Mouse (Mus musculus) CH12.LX (cell line): ENCODE data around the gene Hbp1. TPM values are rescaled to one million over a fixed set of nuclear protein-coding genes. Genes with fewer than 3 reads are reported as not detected.

Experiments used
- DNase-seq: peaks from one replicate; pipeline ENCODE4 v3.0.0-alpha.2; 2013; ENCODE audit errors: extremely low read depth
- H3K27ac ChIP-seq: 2 replicates; pipeline ENCODE4 v1.5.1; 2012; ENCODE audit warnings: low read depth, mild to moderate bottlenecking, control low read depth, moderate library complexity; ENCODE audit not compliant: insufficient read depth
- H3K27me3 ChIP-seq: replicated peaks from 2 replicates; pipeline ENCODE3; 2012; ENCODE audit warnings: inconsistent platforms
- H3K36me3 ChIP-seq, 2 experiments: replicated peaks in 1 of 2; 2 replicates each; pipeline versions ENCODE3 to v1.6.1; 2012; ENCODE audit warnings: inconsistent platforms in 1 of 2, low read length in 1 of 2, mild to moderate bottlenecking in 1 of 2, mixed read lengths in 1 of 2, moderate library complexity in 1 of 2; ENCODE audit not compliant: control insufficient read depth in 1 of 2, insufficient read depth in 1 of 2
- H3K4me1 ChIP-seq, 2 experiments: 2 replicates each; pipeline ENCODE4 v1.6.1; 2012; ENCODE audit warnings: inconsistent platforms in 1 of 2, moderate library complexity in 1 of 2; ENCODE audit not compliant: insufficient read depth in 2 of 2, control insufficient read depth in 1 of 2
- H3K4me2 ChIP-seq: 2 replicates; pipeline ENCODE4 v1.6.1; 2012; ENCODE audit warnings: low read depth, mild to moderate bottlenecking, control low read depth; ENCODE audit not compliant: poor library complexity, insufficient read depth, severe bottlenecking
- H3K4me3 ChIP-seq, 3 experiments: fragments of 150-350 bp in 1 of 3; sonication (generic) in 1 of 3; replicated peaks in 1 of 3; 2 replicates each; pipeline versions ENCODE3 to v1.5.1; 2011 to 2012; ENCODE audit warnings: low read depth in 2 of 3, low read length in 2 of 3, mild to moderate bottlenecking in 2 of 3, moderate library complexity in 2 of 3, control low read depth in 1 of 3, improper control_type of control experiment in 1 of 3, inconsistent platforms in 1 of 3, mixed read lengths in 1 of 3; ENCODE audit not compliant: poor library complexity in 1 of 3
- H3K79me2 ChIP-seq: replicated peaks from 2 replicates; pipeline ENCODE4 v1.6.1; 2012; ENCODE audit warnings: mild to moderate bottlenecking, moderate library complexity; ENCODE audit not compliant: control insufficient read depth, poor library complexity, insufficient read depth, severe bottlenecking; ENCODE audit errors: extremely low read depth
- H3K9ac ChIP-seq: 2 replicates; pipeline ENCODE4 v1.6.1; 2012; ENCODE audit warnings: low read depth, mild to moderate bottlenecking, control low read depth, moderate library complexity; ENCODE audit not compliant: insufficient read depth
- H3K9me3 ChIP-seq: replicated peaks from 2 replicates; pipeline ENCODE3; 2012; ENCODE audit warnings: low read length, inconsistent platforms, mixed read lengths
- CHD1 ChIP-seq: IDR thresholded peaks from 2 replicates; pipeline ENCODE4 v1.6.1; 2012; ENCODE audit warnings: low read depth, low read length, improper control_type of control experiment, inconsistent platforms
- E2F4 ChIP-seq: IDR thresholded peaks from 2 replicates; pipeline ENCODE4 v1.6.1; 2011; ENCODE audit warnings: low read depth, low read length, improper control_type of control experiment; ENCODE audit not compliant: insufficient replicate concordance
- ELF1 ChIP-seq: IDR thresholded peaks from 2 replicates; pipeline ENCODE4 v1.6.1; 2014; ENCODE audit warnings: low read depth, mild to moderate bottlenecking, inconsistent platforms, low read length, improper control_type of control experiment
- EP300 ChIP-seq: IDR thresholded peaks from 2 replicates; pipeline ENCODE4 v1.6.1; 2011; ENCODE audit warnings: low read length, improper control_type of control experiment
- GABPA ChIP-seq: IDR thresholded peaks from 2 replicates; pipeline ENCODE4 v1.6.1; 2012; ENCODE audit warnings: low read depth, low read length, improper control_type of control experiment, inconsistent platforms; ENCODE audit not compliant: insufficient replicate concordance
- HCFC1 ChIP-seq: IDR thresholded peaks from 2 replicates; pipeline ENCODE4 v1.6.1; 2012; ENCODE audit warnings: low read depth, mild to moderate bottlenecking, inconsistent platforms, low read length, improper control_type of control experiment
- IRF4 ChIP-seq: IDR thresholded peaks from 2 replicates; pipeline ENCODE4 v1.6.1; 2014; ENCODE audit warnings: low read depth, mild to moderate bottlenecking, inconsistent platforms, low read length, improper control_type of control experiment
- KAT2A ChIP-seq: IDR thresholded peaks from 2 replicates; pipeline ENCODE4 v1.6.1; 2012; ENCODE audit warnings: low read length, improper control_type of control experiment, inconsistent platforms; ENCODE audit not compliant: insufficient replicate concordance
- MAFK ChIP-seq: IDR thresholded peaks from 2 replicates; pipeline ENCODE4 v1.6.1; 2011; ENCODE audit warnings: low read length, improper control_type of control experiment; ENCODE audit not compliant: insufficient replicate concordance
- MAX ChIP-seq: IDR thresholded peaks from 2 replicates; pipeline ENCODE4 v1.6.1; 2011; ENCODE audit warnings: low read length, improper control_type of control experiment
- MAZ ChIP-seq: IDR thresholded peaks from 2 replicates; pipeline ENCODE4 v1.6.1; 2012; ENCODE audit warnings: low read depth, mild to moderate bottlenecking, inconsistent platforms, low read length, improper control_type of control experiment, moderate library complexity
- MEF2A ChIP-seq: IDR thresholded peaks from 2 replicates; pipeline ENCODE4 v1.6.1; 2014; ENCODE audit warnings: low read depth, mild to moderate bottlenecking, inconsistent platforms, low read length, improper control_type of control experiment, borderline replicate concordance
- MYC ChIP-seq: IDR thresholded peaks from 2 replicates; pipeline ENCODE4 v1.6.1; 2011; ENCODE audit warnings: low read depth, mild to moderate bottlenecking, improper control_type of control experiment, low read length
- NELFE ChIP-seq: IDR thresholded peaks from 2 replicates; pipeline ENCODE4 v1.6.1; 2011; ENCODE audit warnings: low read depth, low read length, improper control_type of control experiment
- NRF1 ChIP-seq: IDR thresholded peaks from 2 replicates; pipeline ENCODE4 v1.6.1; 2014; ENCODE audit warnings: low read depth, mild to moderate bottlenecking, inconsistent platforms, low read length, improper control_type of control experiment, moderate library complexity
- PAX5 ChIP-seq: IDR thresholded peaks from 2 replicates; pipeline ENCODE4 v1.6.1; 2012; ENCODE audit warnings: low read length, inconsistent platforms, mixed read lengths
- POLR2A ChIP-seq: IDR thresholded peaks from 2 replicates; pipeline ENCODE4 v1.6.1; 2011; ENCODE audit warnings: low read depth, mild to moderate bottlenecking, improper control_type of control experiment, low read length
- POLR2AphosphoS2 ChIP-seq: IDR thresholded peaks from 2 replicates; pipeline ENCODE4 v1.6.1; 2011; ENCODE audit warnings: low read depth, low read length, improper control_type of control experiment
- RAD21 ChIP-seq: IDR thresholded peaks from 2 replicates; pipeline ENCODE4 v1.6.1; 2011; ENCODE audit warnings: low read depth, mild to moderate bottlenecking, low read length, improper control_type of control experiment, moderate library complexity
- RCOR1 ChIP-seq: conservative IDR thresholded peaks from 2 replicates; pipeline ENCODE4 v1.6.1; 2012; ENCODE audit warnings: low read depth, mild to moderate bottlenecking, inconsistent platforms, low read length, improper control_type of control experiment
- SMC3 ChIP-seq: IDR thresholded peaks from 2 replicates; pipeline ENCODE4 v1.6.1; 2011; ENCODE audit warnings: low read depth, low read length, improper control_type of control experiment
- UBTF ChIP-seq: IDR thresholded peaks from 2 replicates; pipeline ENCODE4 v1.6.1; 2012; ENCODE audit warnings: low read depth, mild to moderate bottlenecking, inconsistent platforms, low read length, improper control_type of control experiment, moderate library complexity
- USF2 ChIP-seq: conservative IDR thresholded peaks from 2 replicates; pipeline ENCODE4 v1.6.1; 2011; ENCODE audit warnings: low read depth, low read length, improper control_type of control experiment
- ZKSCAN1 ChIP-seq: IDR thresholded peaks from 2 replicates; pipeline ENCODE4 v1.6.1; 2012; ENCODE audit warnings: low read depth, inconsistent platforms, low read length, improper control_type of control experiment, borderline replicate concordance
- ZMIZ1 ChIP-seq: IDR thresholded peaks from 2 replicates; pipeline ENCODE4 v1.6.1; 2012; ENCODE audit warnings: low read depth, mild to moderate bottlenecking, inconsistent platforms, low read length, improper control_type of control experiment
- dilution Hi-C: fragments of 300-500 bp; cut with MboI; formaldehyde crosslinking; loops from 2 replicates; pipeline ENCODE4 v1.14.3; 2020; ENCODE audit warnings: low sequenced_read_pairs; ENCODE audit not compliant: extremely low pct_unique_long_range_greater_than_20kb, extremely low pct_ligation_motif_present
- in situ Hi-C: fragments of 300-500 bp; cut with MboI; formaldehyde crosslinking; loops from 3 replicates; pipeline ENCODE4 v1.14.3; 2019; ENCODE audit warnings: low sequenced_read_pairs, low pct_ligation_motif_present, low pct_unique_long_range_greater_than_20kb, mixed read lengths
- polyA plus RNA-seq: library from polyadenylated mRNA; unstranded; fragments of >175 nt; gene quantifications from 2 replicates; pipeline ENCODE4 v1.2.1, GENCODE M21; 2012; ENCODE audit warnings: low read depth; ENCODE audit not compliant: insufficient read length
- total RNA-seq, 2 experiments: library from RNA; depleted of rRNA; stranded (reverse); fragments of 300-350 nt in 1 of 2; fragments of >200 nt in 1 of 2; gene quantifications; 2 replicates each; pipeline ENCODE4 v1.2.3; 2012 to 2014

Hbp1 gene
- total and polyA plus RNA-seq, 3 experiments = 16.0 to 24.4 (median 17.0) TPM

DNA sequence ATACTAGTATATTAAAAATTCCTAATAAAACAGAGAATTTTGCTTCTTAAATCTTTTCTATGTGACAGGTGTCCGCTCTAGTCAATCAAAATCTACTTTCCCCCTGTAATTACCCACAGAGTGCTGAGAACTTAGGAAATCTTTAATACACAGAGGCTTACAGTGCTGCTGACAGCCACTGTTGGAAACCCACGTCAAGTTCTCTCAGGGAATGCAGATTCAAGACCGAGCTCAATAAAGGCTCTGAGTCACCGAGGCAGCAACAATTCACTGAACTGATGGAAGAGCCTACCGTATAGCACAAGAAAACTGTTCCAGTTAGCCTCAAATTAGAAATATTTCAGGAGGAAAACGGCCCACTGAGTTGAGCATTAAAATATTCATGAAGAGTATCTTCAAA lies 33.4 kb upstream of the Hbp1 start:
- H3K4me1 ChIP-seq = no peaks in the 10 kb centered on the region
- H3K9ac ChIP-seq = no peak overlapping the region
- no peak for DNase-seq
- H3K4me3 ChIP-seq = no peak overlapping the region
- no peaks in the 10 kb centered on the region for H3K36me3 ChIP-seq
- no peaks in the 10 kb centered on the region for H3K27me3 ChIP-seq
- H3K27ac ChIP-seq = no peak overlapping the region
- TF ChIP-seq MYC (no peak), KAT2A (no peak), MAX (no peak), E2F4 (no peak), SMC3 (no peak), ELF1 (no peak), UBTF (no peak), GABPA (no peak), POLR2A (no peak), RAD21 (no peak), MAFK (no peak), ZKSCAN1 (no peak), EP300 (no peak)
- H3K9me3 ChIP-seq = no peaks in the 10 kb centered on the region
- dilution Hi-C loops = no loop called here
- H3K4me2 ChIP-seq = no peak overlapping the region
- no peaks in the 10 kb centered on the region for H3K79me2 ChIP-seq
- in situ Hi-C loops = loop anchor here (10.0 kb wide), 1 partner anchor 71 kb away; no protein-coding TSS in a partner anchor

DNA sequence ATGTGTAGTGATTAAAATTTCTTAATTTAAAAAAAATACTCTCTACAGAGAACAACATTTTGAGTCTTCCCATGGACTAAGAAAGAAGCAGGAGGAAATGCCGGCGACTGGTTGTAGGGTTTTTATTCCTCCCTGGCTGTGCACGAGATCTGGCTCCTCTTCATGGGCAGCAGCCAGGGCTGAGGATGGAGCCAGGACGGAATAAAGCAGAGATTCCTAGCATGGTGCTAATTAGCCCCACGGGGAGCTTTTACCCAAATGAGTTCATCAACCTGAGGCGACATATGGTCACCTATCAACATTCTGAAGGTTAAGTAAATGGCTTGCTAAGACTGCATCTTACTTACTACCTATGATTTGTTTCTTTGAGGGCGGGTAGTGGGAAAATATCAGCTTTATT lies 32.9 kb upstream of the Hbp1 start:
- no peak for DNase-seq
- H3K27ac ChIP-seq = no peak overlapping the region
- no peak overlapping the region for H3K4me2 ChIP-seq
- no peak overlapping the region for H3K4me3 ChIP-seq
- TF ChIP-seq MEF2A (no peak), USF2 (no peak), GABPA (no peak), POLR2AphosphoS2 (no peak), ZMIZ1 (no peak), UBTF (no peak), KAT2A (no peak), MYC (no peak), NRF1 (no peak), RCOR1 (no peak), NELFE (no peak), RAD21 (no peak), SMC3 (no peak), HCFC1 (no peak), CHD1 (no peak), MAX (no peak), PAX5 (no peak), IRF4 (no peak), MAZ (no peak)
- no peaks in the 10 kb centered on the region for H3K79me2 ChIP-seq
- no peaks in the 10 kb centered on the region for H3K27me3 ChIP-seq
- in situ Hi-C loops (loop anchor here (10.0 kb wide), 1 partner anchor 72 kb away; no protein-coding TSS in a partner anchor), dilution Hi-C loops (no loop called here)
- H3K9me3 ChIP-seq = no peaks in the 10 kb centered on the region
- no peak overlapping the region for H3K9ac ChIP-seq
- H3K36me3 ChIP-seq = no peaks in the 10 kb centered on the region
- 0 out of 4 replicates have a peak, but pooled peaks cover 0 to 4% of the 10 kb centered on the region in 2 experiments for H3K4me1 ChIP-seq
